Mouse (Mus musculus): ENCODE results near the gene Krt88. TPM values are rescaled to one million over a fixed set of nuclear protein-coding genes. Genes with fewer than 3 reads are reported as not detected.

Gene Krt88
- polyA plus RNA-seq, 1 experiment from 2014 or later: not detected

GRCm38 (mm10) chr15:101485911-101486635 lies 38.5 kb downstream of the Krt88 start:
- Histone ChIP-seq H3K27me3 (ENCODE audit: insufficient read depth, low read length) (no peaks in the 10 kb centered on the region), H3K9ac (no peak overlapping the region), H3K4me2 (no peak overlapping the region), H3K4me1 (ENCODE audit: insufficient read depth) (no peaks in the 10 kb centered on the region), H3K27ac (ENCODE audit: low read depth) (no peak overlapping the region), H3K9me3 (ENCODE audit: low read depth, low read length) (no peaks in the 10 kb centered on the region), H3K36me3 (ENCODE audit: insufficient read depth) (no peaks in the 10 kb centered on the region), H3K4me3 (ENCODE audit: low read depth, low read length) (no peak overlapping the region)
- no peak for DNase-seq
- no peak for TF ChIP-seq CTCF (IDR thresholded peaks at IDR 0.05; ENCODE audit: low read depth)
- 74% methylated on average over 11 of the region's 11 CpGs for WGBS
- ATAC-seq (ENCODE audit: insufficient read depth): no peak

DNA sequence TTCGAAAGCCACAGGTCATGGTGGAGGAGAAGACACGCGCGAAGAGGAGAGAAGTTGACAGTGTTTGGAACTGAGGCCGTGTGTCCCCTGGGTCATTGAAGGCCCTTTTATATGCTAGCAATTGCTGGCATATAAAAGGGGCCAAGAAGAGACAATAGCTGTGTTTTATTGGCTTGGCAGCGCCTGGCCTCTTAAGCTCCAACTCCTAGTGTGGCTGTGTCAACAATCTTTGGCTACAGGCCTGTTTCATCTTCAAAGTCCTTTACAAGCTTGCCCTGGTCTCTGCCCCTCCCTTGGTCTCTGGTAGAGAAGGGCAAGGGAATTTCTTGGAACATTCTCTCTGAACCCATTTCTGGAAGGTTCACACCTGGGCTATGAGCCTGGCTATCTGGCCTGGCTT lies 43.9 kb downstream of the Krt88 start, which contains the start of gene Krt83:
Krt83 (minus strand) TSS at position 82 of the 400 bp plus-strand sequence.
- H3K27ac ChIP-seq (ENCODE audit: low read depth): no peak within 1 kb of the TSS
- H3K9ac ChIP-seq: no peak within 1 kb of the TSS
- H3K4me3 ChIP-seq (ENCODE audit: low read depth, low read length): no peak within 1 kb of the TSS
- no peaks in the 10 kb centered on the region for H3K4me1 ChIP-seq (ENCODE audit: insufficient read depth)
- no peaks in the 10 kb centered on the region for H3K27me3 ChIP-seq (ENCODE audit: insufficient read depth, low read length)
- no peak for TF ChIP-seq CTCF (IDR thresholded peaks at IDR 0.05; ENCODE audit: low read depth)
- peak; percentile 11 for DNase-seq
- no peaks in the 10 kb centered on the region for H3K9me3 ChIP-seq (ENCODE audit: low read depth, low read length)
- no peak within 1 kb of the TSS for H3K4me2 ChIP-seq
- ATAC-seq (ENCODE audit: insufficient read depth): no peak
- 70% methylated on average over 6 of the region's 6 CpGs for WGBS
- no peaks in the 10 kb centered on the region for H3K36me3 ChIP-seq (ENCODE audit: insufficient read depth)

GRCm38 (mm10) chr15:101492718-101493117 lies 45.2 kb downstream of the Krt88 start:
- 32% methylated on average over 8 of the region's 8 CpGs for WGBS
- H3K4me2 ChIP-seq: no peak overlapping the region
- no peak for ATAC-seq (ENCODE audit: insufficient read depth)

GRCm38 (mm10) chr15:101493713-101494112 lies 46.2 kb downstream of the Krt88 start:
- ATAC-seq (ENCODE audit: insufficient read depth) (no peak), DNase-seq (no peak)
- Histone ChIP-seq H3K36me3 (ENCODE audit: insufficient read depth) (no peaks in the 10 kb centered on the region), H3K9me3 (ENCODE audit: low read depth, low read length) (no peaks in the 10 kb centered on the region), H3K4me3 (ENCODE audit: low read depth, low read length) (no peak overlapping the region), H3K27me3 (ENCODE audit: insufficient read depth, low read length) (no peaks in the 10 kb centered on the region), H3K4me2 (no peak overlapping the region), H3K9ac (no peak overlapping the region), H3K27ac (ENCODE audit: low read depth) (no peak overlapping the region), H3K4me1 (ENCODE audit: insufficient read depth) (no peaks in the 10 kb centered on the region)
- WGBS: 95% methylated on average over 6 of the region's 6 CpGs
- TF ChIP-seq CTCF (IDR thresholded peaks at IDR 0.05; ENCODE audit: low read depth): no peak

More at GRCm38 (mm10) chr15:101492718-101493117, 45.2 kb downstream of the Krt88 start:
- no peak for TF ChIP-seq CTCF (IDR thresholded peaks at IDR 0.05; ENCODE audit: low read depth)
- Histone ChIP-seq H3K27me3 (ENCODE audit: insufficient read depth, low read length) (no peaks in the 10 kb centered on the region), H3K4me1 (ENCODE audit: insufficient read depth) (no peaks in the 10 kb centered on the region), H3K36me3 (ENCODE audit: insufficient read depth) (no peaks in the 10 kb centered on the region), H3K4me3 (ENCODE audit: low read depth, low read length) (no peak overlapping the region), H3K9me3 (ENCODE audit: low read depth, low read length) (no peaks in the 10 kb centered on the region), H3K27ac (ENCODE audit: low read depth) (no peak overlapping the region), H3K9ac (no peak overlapping the region)
- DNase-seq: no peak

DNA sequence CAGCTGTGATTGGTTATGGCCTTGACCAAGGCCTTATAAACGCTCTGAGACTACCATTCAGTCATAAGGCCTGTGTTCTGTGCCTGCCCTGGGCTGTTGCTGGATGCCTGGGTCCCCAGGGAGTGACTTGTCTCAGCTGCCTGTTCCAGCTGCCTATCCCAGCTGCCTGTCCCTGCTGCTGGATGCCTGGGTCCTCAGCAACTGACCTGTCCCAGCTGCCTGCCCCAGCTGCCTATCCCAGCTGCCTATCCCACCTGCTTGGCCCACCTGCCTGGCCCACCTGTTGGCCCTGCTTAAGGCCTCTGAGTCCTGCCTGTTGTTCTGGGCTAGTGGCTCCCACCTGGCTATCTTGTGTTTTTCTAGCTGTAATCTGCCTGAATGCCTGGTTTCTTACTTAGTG lies 46.7 kb downstream of the Krt88 start:
- Histone ChIP-seq H3K4me2 (no peak overlapping the region), H3K36me3 (ENCODE audit: insufficient read depth) (no peaks in the 10 kb centered on the region), H3K27me3 (ENCODE audit: insufficient read depth, low read length) (no peaks in the 10 kb centered on the region), H3K9me3 (ENCODE audit: low read depth, low read length) (no peaks in the 10 kb centered on the region), H3K4me3 (ENCODE audit: low read depth, low read length) (no peak overlapping the region), H3K4me1 (ENCODE audit: insufficient read depth) (no peaks in the 10 kb centered on the region), H3K27ac (ENCODE audit: low read depth) (no peak overlapping the region), H3K9ac (no peak overlapping the region)
- WGBS: 77% methylated on average over 1 of the region's 1 CpGs
- DNase-seq (no peak), ATAC-seq (ENCODE audit: insufficient read depth) (no peak)
- TF ChIP-seq CTCF (IDR thresholded peaks at IDR 0.05; ENCODE audit: low read depth): no peak

DNA sequence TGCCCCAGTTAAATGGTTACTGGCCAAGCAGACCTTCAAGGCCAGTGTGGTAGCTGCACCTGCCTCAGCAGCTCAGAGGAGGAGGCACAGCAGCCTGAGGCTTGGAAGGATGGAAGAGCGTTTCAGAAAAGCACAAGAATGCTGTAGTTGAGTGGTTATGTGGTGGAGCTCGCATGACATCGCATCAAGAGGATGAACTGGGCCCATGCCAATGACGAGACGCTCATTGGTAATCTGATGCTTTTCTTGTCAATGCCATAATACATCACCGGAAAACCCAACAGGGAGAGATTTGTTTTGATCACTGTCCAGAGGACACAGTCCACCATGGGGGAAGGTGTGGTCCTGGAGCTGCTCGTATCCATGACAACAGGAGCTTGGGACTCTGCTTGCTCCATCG lies 47.7 kb downstream of the Krt88 start:
- H3K27me3 ChIP-seq (ENCODE audit: insufficient read depth, low read length): no peaks in the 10 kb centered on the region
- no peak overlapping the region for H3K4me3 ChIP-seq (ENCODE audit: low read depth, low read length)
- ATAC-seq (ENCODE audit: insufficient read depth): no peak
- no peak overlapping the region for H3K9ac ChIP-seq
- 78% methylated on average over 8 of the region's 8 CpGs for WGBS
- no peak overlapping the region for H3K27ac ChIP-seq (ENCODE audit: low read depth)
- no peak for DNase-seq
- no peaks in the 10 kb centered on the region for H3K4me1 ChIP-seq (ENCODE audit: insufficient read depth)
- no peaks in the 10 kb centered on the region for H3K36me3 ChIP-seq (ENCODE audit: insufficient read depth)
- no peak for TF ChIP-seq CTCF (IDR thresholded peaks at IDR 0.05; ENCODE audit: low read depth)
- no peak overlapping the region for H3K4me2 ChIP-seq
- H3K9me3 ChIP-seq (ENCODE audit: low read depth, low read length): no peaks in the 10 kb centered on the region

DNA sequence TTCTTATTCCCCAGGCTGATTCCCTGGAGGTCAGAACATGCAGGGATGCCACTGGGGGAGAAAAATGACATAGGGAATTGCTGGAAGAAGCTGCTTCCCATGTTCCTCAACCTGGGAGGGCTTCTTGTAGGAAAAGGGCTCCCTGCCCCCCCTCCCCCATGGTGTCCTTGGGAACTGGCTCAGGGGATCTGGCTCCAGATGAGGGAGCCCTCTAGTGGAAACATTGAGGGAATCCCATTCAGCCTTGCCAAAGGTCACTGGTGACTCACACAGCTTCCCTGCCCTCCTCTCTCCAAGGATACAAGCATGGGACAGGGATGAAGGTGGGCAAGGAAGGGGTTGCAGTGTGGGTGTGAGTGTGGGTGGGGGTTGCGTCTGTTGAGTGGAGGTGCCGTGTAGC lies 49.6 kb downstream of the Krt88 start:
- WGBS: 69% methylated on average over 2 of the region's 2 CpGs
- Histone ChIP-seq H3K36me3 (ENCODE audit: insufficient read depth) (no peaks in the 10 kb centered on the region), H3K9ac (no peak overlapping the region), H3K4me3 (ENCODE audit: low read depth, low read length) (no peak overlapping the region), H3K4me2 (no peak overlapping the region), H3K9me3 (ENCODE audit: low read depth, low read length) (no peaks in the 10 kb centered on the region), H3K4me1 (ENCODE audit: insufficient read depth) (no peaks in the 10 kb centered on the region), H3K27me3 (ENCODE audit: insufficient read depth, low read length) (no peaks in the 10 kb centered on the region), H3K27ac (ENCODE audit: low read depth) (no peak overlapping the region)
- peak; percentile 33 for DNase-seq
- no peak for ATAC-seq (ENCODE audit: insufficient read depth)
- TF ChIP-seq CTCF (IDR thresholded peaks at IDR 0.05; ENCODE audit: low read depth): peak; percentile 59

Other genes with a start within 250 kb of the Krt88 start
- gene Grasp, start 223.6 kb upstream of the Krt88 start, polyA plus RNA-seq (2014; fragmentation: Nextera tagmentation; extraction: Ambion mirVana): 7.8 and 10.4 TPM in 2 replicates
- 8.8 TPM in 2 replicates for gene Nr4a1, start 193.5 kb upstream of the Krt88 start, polyA plus RNA-seq (2014; fragmentation: Nextera tagmentation; extraction: Ambion mirVana)
- gene Atg101, start 163.5 kb upstream of the Krt88 start, polyA plus RNA-seq (2014; fragmentation: Nextera tagmentation; extraction: Ambion mirVana): 59.1 and 64.7 TPM in 2 replicates
- 41.0 and 41.4 TPM in 2 replicates for gene 6030408B16Rik, start 154.5 kb upstream of the Krt88 start, polyA plus RNA-seq (2014; fragmentation: Nextera tagmentation; extraction: Ambion mirVana)
- gene Krt80, start 77.6 kb upstream of the Krt88 start, polyA plus RNA-seq (2014; fragmentation: Nextera tagmentation; extraction: Ambion mirVana): 1.5 and 2.2 TPM in 2 replicates
- 108 and 114 TPM in 2 replicates for gene Krt7, start 36.7 kb upstream of the Krt88 start, polyA plus RNA-seq (2014; fragmentation: Nextera tagmentation; extraction: Ambion mirVana)
- gene Krt87, start 8.9 kb upstream of the Krt88 start, polyA plus RNA-seq (2014; fragmentation: Nextera tagmentation; extraction: Ambion mirVana): 0.20 and 0.22 TPM in 2 replicates
- gene Krt81, start 16.0 kb downstream of the Krt88 start, polyA plus RNA-seq (2014; fragmentation: Nextera tagmentation; extraction: Ambion mirVana): not detected in 2 replicates
- not detected in 2 replicates for gene Krt86, start 25.7 kb downstream of the Krt88 start, polyA plus RNA-seq (2014; fragmentation: Nextera tagmentation; extraction: Ambion mirVana)
- gene Krt83, start 43.8 kb downstream of the Krt88 start, polyA plus RNA-seq (2014; fragmentation: Nextera tagmentation; extraction: Ambion mirVana): 0.13 TPM in 1 of 2 replicates, not detected in the other
- gene Gm49425, start 69.5 kb downstream of the Krt88 start, polyA plus RNA-seq (2014; fragmentation: Nextera tagmentation; extraction: Ambion mirVana): not detected in 2 replicates
- gene Krt84, start 85.1 kb downstream of the Krt88 start, polyA plus RNA-seq (2014; fragmentation: Nextera tagmentation; extraction: Ambion mirVana): not detected in 2 replicates
- gene Krt82, start 102.9 kb downstream of the Krt88 start, polyA plus RNA-seq (2014; fragmentation: Nextera tagmentation; extraction: Ambion mirVana): not detected in 2 replicates
- gene Krt90, start 115.2 kb downstream of the Krt88 start, polyA plus RNA-seq (2014; fragmentation: Nextera tagmentation; extraction: Ambion mirVana): 0.07 TPM in 1 of 2 replicates, not detected in the other
- not detected in 2 replicates for gene Krt75, start 126.2 kb downstream of the Krt88 start, polyA plus RNA-seq (2014; fragmentation: Nextera tagmentation; extraction: Ambion mirVana)
- gene Gm5414, start 180.4 kb downstream of the Krt88 start, polyA plus RNA-seq (2014; fragmentation: Nextera tagmentation; extraction: Ambion mirVana): not detected in 2 replicates
- gene Gm5478, start 199.6 kb downstream of the Krt88 start, polyA plus RNA-seq (2014; fragmentation: Nextera tagmentation; extraction: Ambion mirVana): not detected in 2 replicates
- gene Krt6b, start 232.5 kb downstream of the Krt88 start, polyA plus RNA-seq (2014; fragmentation: Nextera tagmentation; extraction: Ambion mirVana): not detected in 2 replicates
- not detected in 2 replicates for gene Krt6a, start 246.6 kb downstream of the Krt88 start, polyA plus RNA-seq (2014; fragmentation: Nextera tagmentation; extraction: Ambion mirVana)